Mouse (Mus musculus): ENCODE data around the gene Tenm4. TPM values are rescaled to one million over a fixed set of nuclear protein-coding genes. Genes with fewer than 3 reads are reported as not detected.

The Tenm4 gene
- polyA plus RNA-seq, 1 experiment from 2014 or later = 11.4 TPM

- WGBS (ENCODE audit: insufficient replicate concordance) = 68% methylated on average over 5 of the region's 5 CpGs
- Histone ChIP-seq H3K36me3 (ENCODE audit: control insufficient read depth, insufficient read depth, low read length) (no peaks in the 10 kb centered on the region), H3K4me2 (no peak overlapping the region), H3K4me1 (ENCODE audit: control insufficient read depth, insufficient read depth, low read length) (no peaks in the 10 kb centered on the region), H3K27ac (ENCODE audit: low read depth, low read length) (no peak overlapping the region), H3K4me3 (ENCODE audit: low read depth, low read length) (no peak overlapping the region), H3K9me3 (replicated peaks; ENCODE audit: control insufficient read depth, low read length) (no peaks in the 10 kb centered on the region), H3K9ac (ENCODE audit: low read depth, low read length) (no peak overlapping the region), H3K27me3 (ENCODE audit: control insufficient read depth, insufficient read depth, low read length) (peaks cover 3% of the 10 kb centered on the region; the same call in 1 of the 2 replicates)
- ATAC-seq (replicated peaks; ENCODE audit: insufficient number of reproducible peaks, low FRiP score, low TSS enrichment) = no peak
Measured at GRCm38 (mm10) chr7:96220647-96221046, 49.6 kb downstream of the Tenm4 start.

DNA sequence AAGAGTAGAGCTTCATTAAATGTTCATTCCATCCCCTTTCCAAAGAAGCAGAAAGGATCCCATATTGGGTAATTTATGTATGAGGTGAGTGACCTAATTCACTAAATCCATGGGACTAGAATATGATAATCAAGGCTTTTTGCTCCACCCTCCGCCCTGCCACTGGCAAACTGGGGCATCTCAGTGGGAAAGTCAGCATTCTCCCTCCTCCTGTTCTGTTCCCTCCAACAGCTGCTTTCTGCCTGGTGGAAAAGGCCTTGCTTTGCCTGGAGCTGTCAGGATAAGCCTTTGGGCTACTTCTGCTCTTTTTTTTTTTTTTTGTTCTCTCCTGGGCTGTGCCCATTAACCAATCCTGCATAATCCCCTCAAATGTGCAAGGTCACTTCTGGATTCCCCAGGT lies 51.5 kb downstream of the Tenm4 start:
- Histone ChIP-seq H3K36me3 (ENCODE audit: control insufficient read depth, insufficient read depth, low read length) (no peaks in the 10 kb centered on the region), H3K9me3 (replicated peaks; ENCODE audit: control insufficient read depth, low read length) (no peaks in the 10 kb centered on the region), H3K9ac (ENCODE audit: low read depth, low read length) (no peak overlapping the region), H3K27ac (ENCODE audit: low read depth, low read length) (no peak overlapping the region), H3K27me3 (ENCODE audit: control insufficient read depth, insufficient read depth, low read length) (no peaks in the 10 kb centered on the region), H3K4me2 (no peak overlapping the region), H3K4me1 (ENCODE audit: control insufficient read depth, insufficient read depth, low read length) (no peaks in the 10 kb centered on the region), H3K4me3 (ENCODE audit: low read depth, low read length) (no peak overlapping the region)
- WGBS (ENCODE audit: insufficient replicate concordance) = 81% methylated on average over 1 of the region's 1 CpGs
- no peak for ATAC-seq (replicated peaks; ENCODE audit: insufficient number of reproducible peaks, low FRiP score, low TSS enrichment)

- Histone ChIP-seq H3K36me3 (ENCODE audit: control insufficient read depth, insufficient read depth, low read length) (no peaks in the 10 kb centered on the region), H3K9ac (ENCODE audit: low read depth, low read length) (no peak overlapping the region), H3K4me2 (no peak overlapping the region), H3K27me3 (ENCODE audit: control insufficient read depth, insufficient read depth, low read length) (no peaks in the 10 kb centered on the region), H3K9me3 (replicated peaks; ENCODE audit: control insufficient read depth, low read length) (no peaks in the 10 kb centered on the region), H3K27ac (ENCODE audit: low read depth, low read length) (no peak overlapping the region), H3K4me3 (ENCODE audit: low read depth, low read length) (no peak overlapping the region), H3K4me1 (ENCODE audit: control insufficient read depth, insufficient read depth, low read length) (peaks cover 7% of the 10 kb centered on the region)
- 71% methylated on average over 6 of the region's 6 CpGs for WGBS (ENCODE audit: insufficient replicate concordance)
- ATAC-seq (replicated peaks; ENCODE audit: insufficient number of reproducible peaks, low FRiP score, low TSS enrichment) = no peak
Measured at GRCm38 (mm10) chr7:96228562-96229268, 57.7 kb downstream of the Tenm4 start.

DNA sequence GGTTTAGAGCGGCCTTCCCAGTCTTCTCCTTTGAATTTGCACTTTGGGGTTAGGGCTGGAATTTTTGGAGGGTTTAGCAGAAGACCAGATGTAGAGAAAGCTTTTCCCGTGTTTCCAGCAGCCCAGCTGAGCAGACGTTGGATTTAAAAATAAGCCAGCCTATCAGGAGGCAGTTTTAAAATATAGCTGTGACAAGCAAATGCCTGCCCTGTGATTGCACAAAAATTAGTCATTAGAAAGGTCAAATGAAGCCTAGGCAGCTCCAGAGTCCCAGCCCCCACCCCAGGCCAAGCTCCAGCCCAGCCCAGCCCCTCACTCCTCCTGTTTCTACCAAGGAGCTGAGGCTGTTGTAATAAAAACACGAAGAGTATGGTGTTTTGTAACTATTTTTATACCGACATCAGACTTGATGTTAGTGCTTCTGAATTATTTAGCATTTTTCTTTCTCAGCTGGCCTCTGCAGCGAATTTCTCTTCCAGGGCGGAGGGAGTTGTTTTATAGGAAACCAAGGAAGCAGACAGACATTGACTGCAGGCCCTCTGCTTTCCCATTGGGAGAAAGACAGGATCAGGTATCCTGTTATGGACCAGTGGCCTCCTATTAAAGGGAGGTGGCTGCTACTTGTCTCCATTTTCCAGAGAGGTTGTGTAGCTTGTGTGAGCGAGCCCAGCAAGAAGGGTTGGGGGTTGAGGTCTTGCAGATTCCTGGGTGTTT lies 59.1 kb downstream of the Tenm4 start:
- ATAC-seq (replicated peaks; ENCODE audit: insufficient number of reproducible peaks, low FRiP score, low TSS enrichment) = no peak
- Histone ChIP-seq H3K4me3 (ENCODE audit: low read depth, low read length) (no peak overlapping the region), H3K4me2 (no peak overlapping the region), H3K27me3 (ENCODE audit: control insufficient read depth, insufficient read depth, low read length) (no peaks in the 10 kb centered on the region), H3K9me3 (replicated peaks; ENCODE audit: control insufficient read depth, low read length) (no peaks in the 10 kb centered on the region), H3K36me3 (ENCODE audit: control insufficient read depth, insufficient read depth, low read length) (no peaks in the 10 kb centered on the region), H3K9ac (ENCODE audit: low read depth, low read length) (no peak overlapping the region), H3K4me1 (ENCODE audit: control insufficient read depth, insufficient read depth, low read length) (peaks cover 7% of the 10 kb centered on the region), H3K27ac (ENCODE audit: low read depth, low read length) (no peak overlapping the region)
- WGBS (ENCODE audit: insufficient replicate concordance) = 69% methylated on average over 8 of the region's 8 CpGs

DNA sequence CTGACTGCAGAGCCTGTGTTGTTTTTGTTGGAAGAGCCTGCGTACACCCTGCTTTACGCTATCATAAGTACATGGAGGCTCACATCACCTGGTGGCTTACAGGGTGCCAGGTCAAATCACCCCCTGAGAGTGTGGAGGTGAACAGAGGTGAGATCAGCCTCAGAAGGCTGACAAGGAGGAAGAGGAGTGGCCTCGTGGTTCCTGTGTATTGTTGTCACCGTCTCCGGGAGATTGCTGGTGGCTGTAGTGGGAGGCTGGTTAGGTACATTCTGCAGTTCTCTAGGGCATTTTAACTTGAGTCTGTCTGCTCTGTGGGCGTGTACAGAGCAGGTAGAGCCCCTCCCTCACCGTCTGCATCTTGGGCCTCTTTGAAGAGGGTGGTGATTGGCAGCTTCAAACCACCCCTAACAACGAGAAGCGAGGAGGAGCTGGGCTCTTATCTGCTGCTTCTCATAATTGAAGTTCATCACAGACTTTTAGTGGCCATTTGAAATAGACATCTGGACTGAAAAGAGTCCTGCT lies 59.7 kb downstream of the Tenm4 start:
- no peak overlapping the region for H3K4me3 ChIP-seq (ENCODE audit: low read depth, low read length)
- no peaks in the 10 kb centered on the region for H3K9me3 ChIP-seq (replicated peaks; ENCODE audit: control insufficient read depth, low read length)
- peaks cover 7% of the 10 kb centered on the region for H3K4me1 ChIP-seq (ENCODE audit: control insufficient read depth, insufficient read depth, low read length)
- no peaks in the 10 kb centered on the region for H3K36me3 ChIP-seq (ENCODE audit: control insufficient read depth, insufficient read depth, low read length)
- H3K9ac ChIP-seq (ENCODE audit: low read depth, low read length) = no peak overlapping the region
- 0 out of 2 replicates have a peak overlapping the region, but pooled peaks have one; percentile 0 for H3K4me2 ChIP-seq
- no peaks in the 10 kb centered on the region for H3K27me3 ChIP-seq (ENCODE audit: control insufficient read depth, insufficient read depth, low read length)
- H3K27ac ChIP-seq (ENCODE audit: low read depth, low read length) = no peak overlapping the region
- WGBS (ENCODE audit: insufficient replicate concordance) = 30% methylated on average over 9 of the region's 9 CpGs
- ATAC-seq (replicated peaks; ENCODE audit: insufficient number of reproducible peaks, low FRiP score, low TSS enrichment) = peak; percentile 52; the same call in 1 of the 2 replicates

DNA sequence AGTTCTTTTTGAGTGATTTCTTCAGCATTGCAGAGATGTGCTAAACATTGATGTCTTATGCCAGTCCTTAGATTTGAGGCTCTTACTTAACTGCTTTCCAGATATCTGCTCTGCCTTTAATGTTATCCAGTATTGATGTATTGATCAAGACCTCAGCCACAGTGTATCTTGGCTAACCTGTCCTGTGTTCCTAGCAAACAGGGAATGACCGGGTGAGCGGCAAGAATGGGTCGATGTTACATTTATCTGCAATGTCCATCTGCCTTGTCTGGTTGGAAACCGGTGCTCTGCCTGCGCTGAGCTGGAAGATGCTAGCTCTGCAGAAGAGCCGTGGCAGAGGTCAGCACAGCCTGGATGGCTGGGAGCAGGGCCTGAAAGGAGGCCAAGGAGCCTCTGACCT lies 64.8 kb downstream of the Tenm4 start:
- no peak overlapping the region for H3K9ac ChIP-seq (ENCODE audit: low read depth, low read length)
- H3K9me3 ChIP-seq (replicated peaks; ENCODE audit: control insufficient read depth, low read length) = no peaks in the 10 kb centered on the region
- no peak overlapping the region for H3K27ac ChIP-seq (ENCODE audit: low read depth, low read length)
- H3K4me3 ChIP-seq (ENCODE audit: low read depth, low read length) = no peak overlapping the region
- H3K4me2 ChIP-seq = no peak overlapping the region
- H3K27me3 ChIP-seq (ENCODE audit: control insufficient read depth, insufficient read depth, low read length) = no peaks in the 10 kb centered on the region
- peaks cover 3% of the 10 kb centered on the region for H3K4me1 ChIP-seq (ENCODE audit: control insufficient read depth, insufficient read depth, low read length)
- H3K36me3 ChIP-seq (ENCODE audit: control insufficient read depth, insufficient read depth, low read length) = no peaks in the 10 kb centered on the region
- 78% methylated on average over 6 of the region's 6 CpGs for WGBS (ENCODE audit: insufficient replicate concordance)
- ATAC-seq (replicated peaks; ENCODE audit: insufficient number of reproducible peaks, low FRiP score, low TSS enrichment) = no peak

DNA sequence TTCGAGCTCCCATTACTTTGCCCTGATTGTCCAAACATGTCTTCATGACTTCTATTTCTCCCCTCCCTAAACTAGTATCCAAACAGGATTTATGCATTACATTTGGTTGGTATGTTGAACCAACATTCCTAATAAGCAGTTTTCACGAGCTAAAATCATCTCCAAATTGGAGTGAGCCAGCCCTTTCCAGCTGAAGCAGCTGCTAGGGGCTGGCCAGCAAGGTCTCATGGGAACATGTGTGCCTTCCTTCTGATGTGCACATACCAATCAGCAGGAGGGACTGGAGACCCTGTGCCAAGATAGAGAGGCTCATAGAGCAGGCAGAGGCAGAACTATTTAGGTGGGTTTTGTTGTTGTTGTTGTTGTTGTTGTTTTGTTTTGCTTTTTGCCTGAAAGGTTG lies 69.6 kb downstream of the Tenm4 start:
- H3K36me3 ChIP-seq (ENCODE audit: control insufficient read depth, insufficient read depth, low read length) = no peaks in the 10 kb centered on the region
- WGBS (ENCODE audit: insufficient replicate concordance) = 53% methylated on average over 2 of the region's 2 CpGs
- ATAC-seq (replicated peaks; ENCODE audit: insufficient number of reproducible peaks, low FRiP score, low TSS enrichment) = no peak
- no peak overlapping the region for H3K27ac ChIP-seq (ENCODE audit: low read depth, low read length)
- H3K4me3 ChIP-seq (ENCODE audit: low read depth, low read length) = no peak overlapping the region
- no peaks in the 10 kb centered on the region for H3K27me3 ChIP-seq (ENCODE audit: control insufficient read depth, insufficient read depth, low read length)
- H3K9me3 ChIP-seq (replicated peaks; ENCODE audit: control insufficient read depth, low read length) = no peaks in the 10 kb centered on the region
- H3K4me1 ChIP-seq (ENCODE audit: control insufficient read depth, insufficient read depth, low read length) = no peaks in the 10 kb centered on the region
- H3K9ac ChIP-seq (ENCODE audit: low read depth, low read length) = no peak overlapping the region
- H3K4me2 ChIP-seq = no peak overlapping the region

GRCm38 (mm10) chr7:96242328-96243185 lies 71.5 kb downstream of the Tenm4 start:
- no peak overlapping the region for H3K27ac ChIP-seq (ENCODE audit: low read depth, low read length)
- no peak overlapping the region for H3K9ac ChIP-seq (ENCODE audit: low read depth, low read length)
- 68% methylated on average over 4 of the region's 4 CpGs for WGBS (ENCODE audit: insufficient replicate concordance)
- H3K4me2 ChIP-seq = no peak overlapping the region
- ATAC-seq (replicated peaks; ENCODE audit: insufficient number of reproducible peaks, low FRiP score, low TSS enrichment) = no peak
- H3K36me3 ChIP-seq (ENCODE audit: control insufficient read depth, insufficient read depth, low read length) = no peaks in the 10 kb centered on the region
- H3K9me3 ChIP-seq (replicated peaks; ENCODE audit: control insufficient read depth, low read length) = no peaks in the 10 kb centered on the region
- H3K4me3 ChIP-seq (ENCODE audit: low read depth, low read length) = no peak overlapping the region
- no peaks in the 10 kb centered on the region for H3K4me1 ChIP-seq (ENCODE audit: control insufficient read depth, insufficient read depth, low read length)
- H3K27me3 ChIP-seq (ENCODE audit: control insufficient read depth, insufficient read depth, low read length) = no peaks in the 10 kb centered on the region

Measured in heart, embryonic 11.5 days (tissue).